Mouse (Mus musculus) spleen, adult 2 months (tissue): ENCODE data around the gene Nfix.
"Not testable (repeated sequence)": the region's sequence is repeated elsewhere in the genome, so short reads cannot be mapped to it uniquely, and the experiment has no call there.

Source experiments
- CTCF ChIP-seq: fragments of 200-500 bp; IDR thresholded peaks from 2 replicates; pipeline ENCODE4 v1.5.1; 2011; ENCODE audit warnings: mild to moderate bottlenecking, inconsistent platforms; ENCODE audit not compliant: insufficient read depth, insufficient read length, insufficient replicate concordance; ENCODE audit errors: extremely low read depth
- POLR2A ChIP-seq: fragments of 200-500 bp; IDR thresholded peaks from 2 replicates; pipeline ENCODE4 v1.6.1; 2011; ENCODE audit warnings: low read depth, low read length, inconsistent platforms

DNA sequence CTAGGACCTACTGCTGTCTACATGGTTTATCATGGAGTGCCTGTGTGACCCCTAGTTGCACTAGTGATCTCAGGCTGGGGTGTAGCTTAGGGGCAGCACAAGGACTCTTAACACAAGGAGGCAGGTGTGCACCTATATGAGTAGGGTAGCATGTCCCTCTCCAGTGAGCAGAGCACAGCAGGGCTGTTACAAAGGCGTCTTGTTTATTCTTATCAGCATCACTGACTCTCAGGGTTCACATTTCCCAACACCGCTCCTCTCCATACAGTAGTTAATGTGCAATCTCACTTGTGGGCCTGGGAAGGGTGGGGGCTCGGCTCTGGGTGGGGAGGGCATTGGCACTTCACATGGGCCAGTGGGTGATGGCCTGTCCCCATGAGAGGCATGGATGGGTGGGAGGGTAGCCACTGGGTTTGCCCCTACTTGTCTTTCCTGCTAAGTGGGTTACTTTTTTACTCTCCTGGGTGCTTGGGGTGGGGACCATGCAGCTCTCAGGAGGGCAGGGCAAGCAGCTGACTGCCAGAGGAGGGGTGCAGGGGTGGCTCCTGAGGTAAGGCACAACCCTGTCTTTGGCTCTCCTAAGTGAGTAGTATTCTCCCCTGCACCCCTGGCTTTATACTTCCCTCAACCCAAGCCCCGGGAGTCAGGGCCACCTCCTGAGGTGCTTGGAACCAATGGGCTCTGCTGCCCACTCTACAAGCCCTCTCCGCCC lies 129.7 kb downstream of the Nfix start:
- TF ChIP-seq POLR2A, CTCF: not testable (repeated sequence)
